Mouse (Mus musculus) liver, embryonic 11.5 days (tissue): ENCODE results near the gene Rhoj. TPM values are rescaled to one million over a fixed set of nuclear protein-coding genes. Genes with fewer than 3 reads are reported as not detected.
A peak's percentile ranks its signal among the peaks of the same experiment; 100 is the strongest.

Experiments
- ATAC-seq: fragments of 200-750 bp; cut with Nextera tagmentation; replicated peaks from 2 replicates; pipeline ENCODE4 v1.8.0; 2017; ENCODE audit warnings: moderate number of reproducible peaks, mild to moderate bottlenecking, moderate TSS enrichment, moderate library complexity; ENCODE audit not compliant: low FRiP score
- DNase-seq: peaks from one replicate; pipeline ENCODE4 v3.0.0-alpha.2; 2017; ENCODE audit warnings: low spot score
- H3K27ac ChIP-seq: fragments of 300-500 bp; sonication (generic); 2 replicates; pipeline ENCODE4 v1.5.1; 2014; ENCODE audit warnings: mild to moderate bottlenecking, low read depth, low read length, control low read depth
- H3K27me3 ChIP-seq: fragments of 300-500 bp; sonication (generic); replicated peaks from 2 replicates; pipeline ENCODE4 v1.6.1; 2014; ENCODE audit warnings: low read length, mixed read lengths; ENCODE audit not compliant: control insufficient read depth, insufficient read depth
- H3K36me3 ChIP-seq: fragments of 300-500 bp; sonication (generic); 2 replicates; pipeline ENCODE4 v1.6.1; 2014; ENCODE audit warnings: mild to moderate bottlenecking, low read length, moderate library complexity, mixed read lengths; ENCODE audit not compliant: control insufficient read depth, insufficient read depth
- H3K4me1 ChIP-seq: fragments of 300-500 bp; sonication (generic); replicated peaks from 2 replicates; pipeline ENCODE4 v1.6.1; 2014; ENCODE audit warnings: low read length, mixed read lengths; ENCODE audit not compliant: control insufficient read depth, insufficient read depth
- H3K4me2 ChIP-seq: fragments of 300-500 bp; sonication (generic); 2 replicates; pipeline ENCODE4 v1.6.1; 2014; ENCODE audit warnings: mild to moderate bottlenecking, control low read depth, moderate library complexity
- H3K4me3 ChIP-seq: fragments of 300-500 bp; sonication (generic); 2 replicates; pipeline ENCODE4 v1.5.1; 2014; ENCODE audit warnings: low read depth, low read length, control low read depth
- H3K9ac ChIP-seq: fragments of 300-500 bp; sonication (generic); 2 replicates; pipeline ENCODE4 v1.6.1; 2014; ENCODE audit warnings: low read depth, low read length, control low read depth
- H3K9me3 ChIP-seq: fragments of 300-500 bp; sonication (generic); 2 replicates; pipeline ENCODE4 v1.6.1; 2016; ENCODE audit warnings: low read length, inconsistent platforms, mixed read lengths; ENCODE audit not compliant: control insufficient read depth
- WGBS: fragments of 180-500 bp; shearing (Covaris S2); extraction: QIAGEN DNeasy Blood & Tissue Kit; methylation state at CpG from one replicate; pipeline ENCODE4 v1.1.7; 2014; 5-methylcytosine and 5-hydroxymethylcytosine counted together
- polyA plus RNA-seq: library from polyadenylated mRNA; unstranded; fragments of >200 nt; fragmentation: Nextera tagmentation; extraction: Ambion mirVana; gene quantifications from 2 replicates; pipeline ENCODE4 v1.2.1, GENCODE M21; 2014

The Rhoj gene
- polyA plus RNA-seq, 1 experiment from 2014 or later, result 16.0 TPM

GRCm38 (mm10) chr12:75292939-75293338 is 15.2 kb upstream of the Rhoj start:
- DNase-seq (no peak), ATAC-seq (no peak)
- Histone ChIP-seq H3K4me3 (no peak overlapping the region), H3K4me1 (no peaks in the 10 kb centered on the region), H3K36me3 (no peaks in the 10 kb centered on the region), H3K9me3 (no peaks in the 10 kb centered on the region), H3K9ac (no peak overlapping the region), H3K27ac (no peak overlapping the region), H3K27me3 (no peaks in the 10 kb centered on the region), H3K4me2 (no peak overlapping the region)
- WGBS, result 87% methylated on average over 6 of the region's 6 CpGs

- 26% methylated on average over 1 of the region's 1 CpGs for WGBS
Measured at GRCm38 (mm10) chr12:75299865-75300264, 8.3 kb upstream of the Rhoj start.

GRCm38 (mm10) chr12:75304132-75304531 is 4.0 kb upstream of the Rhoj start:
- Histone ChIP-seq H3K9ac (no peak overlapping the region), H3K4me1 (peaks cover 3% of the 10 kb centered on the region; the same call in 1 of the 2 replicates), H3K27ac (no peak overlapping the region), H3K4me2 (no peak overlapping the region), H3K36me3 (no peaks in the 10 kb centered on the region), H3K27me3 (peaks cover 6% of the 10 kb centered on the region; the same call in 1 of the 2 replicates), H3K4me3 (no peak overlapping the region), H3K9me3 (no peaks in the 10 kb centered on the region)
- no peak for DNase-seq
- ATAC-seq, result no peak
- WGBS, result 84% methylated on average over 6 of the region's 6 CpGs

More at GRCm38 (mm10) chr12:75299865-75300264, 8.3 kb upstream of the Rhoj start:
- ATAC-seq (no peak), DNase-seq (no peak)
- no peak overlapping the region for H3K27ac ChIP-seq
- no peaks in the 10 kb centered on the region; the same call in 1 of the 2 replicates for H3K27me3 ChIP-seq
- no peaks in the 10 kb centered on the region for H3K36me3 ChIP-seq
- no peak overlapping the region for H3K9ac ChIP-seq
- H3K4me1 ChIP-seq, result no peaks in the 10 kb centered on the region
- H3K4me2 ChIP-seq, result no peak overlapping the region
- no peaks in the 10 kb centered on the region for H3K9me3 ChIP-seq
- no peak overlapping the region for H3K4me3 ChIP-seq

- H3K9ac ChIP-seq, result no peak overlapping the region
- peak; percentile 39 for DNase-seq
- H3K36me3 ChIP-seq, result no peaks in the 10 kb centered on the region
- H3K4me3 ChIP-seq, result no peak overlapping the region
- 35% methylated on average over 6 of the region's 6 CpGs for WGBS
- peaks cover 3% of the 10 kb centered on the region; the same call in 1 of the 2 replicates for H3K4me1 ChIP-seq
- H3K27me3 ChIP-seq, result peaks cover 6% of the 10 kb centered on the region; the same call in 1 of the 2 replicates
- H3K4me2 ChIP-seq, result peak overlapping the region; percentile 36
- ATAC-seq, result peak; percentile 44; the same call in 1 of the 2 replicates
- H3K27ac ChIP-seq, result no peak overlapping the region
- H3K9me3 ChIP-seq, result no peaks in the 10 kb centered on the region
Measured at GRCm38 (mm10) chr12:75309756-75310155, 1.6 kb downstream of the Rhoj start.

GRCm38 (mm10) chr12:75310766-75311165 is 2.6 kb downstream of the Rhoj start:
- H3K36me3 ChIP-seq, result no peaks in the 10 kb centered on the region
- H3K4me3 ChIP-seq, result no peak overlapping the region
- WGBS, result 59% methylated on average over 12 of the region's 12 CpGs
- no peak overlapping the region for H3K27ac ChIP-seq
- no peak overlapping the region for H3K9ac ChIP-seq
- no peaks in the 10 kb centered on the region for H3K9me3 ChIP-seq
- peaks cover 6% of the 10 kb centered on the region; the same call in 1 of the 2 replicates for H3K27me3 ChIP-seq
- ATAC-seq (no peak), DNase-seq (no peak)
- H3K4me2 ChIP-seq, result peak overlapping the region; percentile 7; the same call in 1 of the 2 replicates
- peaks cover 3% of the 10 kb centered on the region; the same call in 1 of the 2 replicates for H3K4me1 ChIP-seq

GRCm38 (mm10) chr12:75311879-75312278 is 3.8 kb downstream of the Rhoj start:
- peaks cover 3% of the 10 kb centered on the region; the same call in 1 of the 2 replicates for H3K4me1 ChIP-seq
- no peak overlapping the region for H3K9ac ChIP-seq
- no peak overlapping the region for H3K4me2 ChIP-seq
- 79% methylated on average over 8 of the region's 8 CpGs for WGBS
- H3K27me3 ChIP-seq, result peaks cover 6% of the 10 kb centered on the region; the same call in 1 of the 2 replicates
- no peak for ATAC-seq
- no peak for DNase-seq
- no peak overlapping the region for H3K4me3 ChIP-seq
- H3K36me3 ChIP-seq, result no peaks in the 10 kb centered on the region
- H3K9me3 ChIP-seq, result no peaks in the 10 kb centered on the region
- no peak overlapping the region for H3K27ac ChIP-seq

GRCm38 (mm10) chr12:75313992-75314391 is 5.9 kb downstream of the Rhoj start:
- Histone ChIP-seq H3K27ac (no peak overlapping the region), H3K4me1 (no peaks in the 10 kb centered on the region), H3K9ac (no peak overlapping the region), H3K4me2 (no peak overlapping the region), H3K9me3 (no peaks in the 10 kb centered on the region), H3K36me3 (no peaks in the 10 kb centered on the region), H3K4me3 (no peak overlapping the region), H3K27me3 (no peaks in the 10 kb centered on the region; the same call in 1 of the 2 replicates)
- WGBS, result 62% methylated on average over 3 of the region's 3 CpGs
- ATAC-seq (no peak), DNase-seq (no peak)

GRCm38 (mm10) chr12:75315851-75316250 is 7.7 kb downstream of the Rhoj start:
- Histone ChIP-seq H3K4me3 (no peak overlapping the region), H3K9ac (no peak overlapping the region), H3K4me2 (no peak overlapping the region), H3K27me3 (no peaks in the 10 kb centered on the region), H3K36me3 (no peaks in the 10 kb centered on the region), H3K4me1 (peaks cover 2% of the 10 kb centered on the region; the same call in 1 of the 2 replicates), H3K27ac (no peak overlapping the region), H3K9me3 (no peaks in the 10 kb centered on the region)
- DNase-seq (no peak), ATAC-seq (no peak)
- WGBS, result 93% methylated on average over 3 of the region's 3 CpGs

GRCm38 (mm10) chr12:75320441-75320925 is 12.4 kb downstream of the Rhoj start:
- Histone ChIP-seq H3K4me2 (peak overlapping the region; percentile 52), H3K4me1 (peaks cover 7% of the 10 kb centered on the region), H3K9ac (no peak overlapping the region), H3K4me3 (no peak overlapping the region), H3K9me3 (no peaks in the 10 kb centered on the region), H3K27ac (no peak overlapping the region), H3K36me3 (no peaks in the 10 kb centered on the region), H3K27me3 (no peaks in the 10 kb centered on the region)
- 39% methylated on average over 12 of the region's 12 CpGs for WGBS
- ATAC-seq (peak; percentile 91), DNase-seq (no peak)
